Mouse (Mus musculus) cerebellum, adult 2 months (tissue): ENCODE results near the gene Rho. TPM values are rescaled to one million over a fixed set of nuclear protein-coding genes. Genes with fewer than 3 reads are reported as not detected.

ENCODE experiments used
- DNase-seq, 2 experiments: peaks; one replicate each; pipeline ENCODE4 v3.0.0; 2021
- H3K27ac ChIP-seq: fragments of 200-500 bp; 2 replicates; pipeline ENCODE4 v1.5.1; 2012; ENCODE audit warnings: low read length, control low read depth, inconsistent platforms; ENCODE audit not compliant: insufficient read depth
- H3K27me3 ChIP-seq: fragments of 200-500 bp; 2 replicates; pipeline ENCODE4 v1.6.1; 2012; ENCODE audit warnings: inconsistent platforms, mild to moderate bottlenecking, low read length, moderate library complexity; ENCODE audit not compliant: control insufficient read depth, insufficient read depth
- H3K4me1 ChIP-seq: fragments of 200-500 bp; 2 replicates; pipeline ENCODE4 v1.6.1; 2011; ENCODE audit warnings: low read length; ENCODE audit not compliant: control insufficient read depth, insufficient read depth
- H3K4me3 ChIP-seq: fragments of 200-500 bp; replicated peaks from 2 replicates; pipeline ENCODE3; 2011; ENCODE audit warnings: mild to moderate bottlenecking, low read depth, low read length, control low read depth; ENCODE audit not compliant: insufficient read depth
- CTCF ChIP-seq: fragments of 200-500 bp; IDR thresholded peaks from 2 replicates; pipeline ENCODE4 v1.5.1; 2011; ENCODE audit warnings: low read depth, mild to moderate bottlenecking, control low read depth, low read length, moderate library complexity, borderline replicate concordance; ENCODE audit not compliant: insufficient read depth
- POLR2A ChIP-seq: fragments of 200-500 bp; IDR thresholded peaks from 2 replicates; pipeline ENCODE4 v1.6.1; 2011; ENCODE audit warnings: low read length, control low read depth, borderline replicate concordance; ENCODE audit not compliant: insufficient read depth
- WGBS: fragments of 180-500 bp; shearing (Covaris S2); methylation state at CpG from one replicate; pipeline ENCODE4 v1.1.7; 2018; 5-methylcytosine and 5-hydroxymethylcytosine counted together
- polyA plus RNA-seq: library from polyadenylated mRNA; depleted of rRNA; stranded (reverse); fragments of >200 nt; gene quantifications from 2 replicates; pipeline ENCODE4 v1.2.3, GENCODE M21; 2012

Rho gene
- polyA plus RNA-seq, 1 experiment: 0.79 TPM

- Histone ChIP-seq H3K27ac (no peak overlapping the region), H3K4me3 (no peak overlapping the region), H3K4me1 (peaks cover 21% of the 10 kb centered on the region), H3K27me3 (no peaks in the 10 kb centered on the region)
- WGBS: 83% methylated on average over 6 of the region's 6 CpGs
- TF ChIP-seq CTCF: no peak
- TF ChIP-seq POLR2A: no peak
- DNase-seq: no peak
Measured at GRCm38 (mm10) chr6:115908421-115908982, 23.0 kb upstream of the Rho start.

- Histone ChIP-seq H3K4me3 (no peak overlapping the region), H3K4me1 (peaks cover 27% of the 10 kb centered on the region), H3K27me3 (no peaks in the 10 kb centered on the region), H3K27ac (no peak overlapping the region)
- DNase-seq: no peak
- 95% methylated on average over 3 of the region's 3 CpGs for WGBS
- TF ChIP-seq CTCF: no peak
- TF ChIP-seq POLR2A: no peak
Measured at GRCm38 (mm10) chr6:115909052-115909451, 22.5 kb upstream of the Rho start.

- peak; percentile 44 to 57 for DNase-seq
Measured at GRCm38 (mm10) chr6:115909940-115910339, 21.6 kb upstream of the Rho start.

GRCm38 (mm10) chr6:115911763-115912162 is 19.8 kb upstream of the Rho start:
- TF ChIP-seq CTCF: no peak
- TF ChIP-seq POLR2A: no peak
- no peak for DNase-seq
- 94% methylated on average over 6 of the region's 6 CpGs for WGBS
- Histone ChIP-seq H3K4me3 (no peak overlapping the region), H3K4me1 (peaks cover 51% of the 10 kb centered on the region), H3K27me3 (no peaks in the 10 kb centered on the region), H3K27ac (no peak overlapping the region)

More at GRCm38 (mm10) chr6:115909940-115910339, 21.6 kb upstream of the Rho start:
- Histone ChIP-seq H3K4me3 (no peak overlapping the region), H3K27me3 (no peaks in the 10 kb centered on the region), H3K4me1 (peaks cover 36% of the 10 kb centered on the region), H3K27ac (no peak overlapping the region)
- TF ChIP-seq CTCF (no peak), POLR2A (no peak)
- 35% methylated on average over 8 of the region's 8 CpGs for WGBS

- no peak for DNase-seq
- TF ChIP-seq CTCF (no peak), POLR2A (no peak)
- Histone ChIP-seq H3K4me3 (no peak overlapping the region), H3K27me3 (no peaks in the 10 kb centered on the region), H3K27ac (peak overlapping the region; percentile 80), H3K4me1 (peaks cover 55% of the 10 kb centered on the region)
- 87% methylated on average over 10 of the region's 10 CpGs for WGBS
Measured at GRCm38 (mm10) chr6:115913482-115913881, 18.1 kb upstream of the Rho start.

GRCm38 (mm10) chr6:115914511-115915202 is 16.9 kb upstream of the Rho start:
- peak; percentile 73 to 79 for DNase-seq
- Histone ChIP-seq H3K27ac (peak overlapping the region; percentile 80), H3K27me3 (no peaks in the 10 kb centered on the region), H3K4me3 (no peak overlapping the region), H3K4me1 (peaks cover 55% of the 10 kb centered on the region)
- 13% methylated on average over 15 of the region's 15 CpGs for WGBS
- TF ChIP-seq CTCF (no peak), POLR2A (no peak)

- peaks cover 45% of the 10 kb centered on the region for H3K4me1 ChIP-seq
- H3K4me3 ChIP-seq: no peak overlapping the region
- WGBS: 10% methylated on average over 17 of the region's 17 CpGs
- DNase-seq: peak; percentile 75 to 82
- no peaks in the 10 kb centered on the region for H3K27me3 ChIP-seq
- TF ChIP-seq POLR2A (peak; percentile 25; the same call in 1 of the 2 replicates), CTCF (no peak)
- peak overlapping the region; percentile 80 for H3K27ac ChIP-seq
Measured at GRCm38 (mm10) chr6:115915601-115916445, 15.7 kb upstream of the Rho start.
